Mouse (Mus musculus) adrenal gland, postnatal 14 days (tissue): ENCODE data around the gene Slc24a4. TPM values are rescaled to one million over a fixed set of nuclear protein-coding genes. Genes with fewer than 3 reads are reported as not detected.

Experiments
- DNase-seq: peaks from one replicate; pipeline ENCODE4 v3.0.0; 2021; ENCODE audit warnings: mixed read lengths
- total RNA-seq: library from RNA; stranded (reverse); gene quantifications from 2 replicates; pipeline ENCODE4 v1.2.3, GENCODE M21; 2021

The Slc24a4 gene
- total RNA-seq, 1 experiment from 2014 or later = 0.85 TPM

DNA sequence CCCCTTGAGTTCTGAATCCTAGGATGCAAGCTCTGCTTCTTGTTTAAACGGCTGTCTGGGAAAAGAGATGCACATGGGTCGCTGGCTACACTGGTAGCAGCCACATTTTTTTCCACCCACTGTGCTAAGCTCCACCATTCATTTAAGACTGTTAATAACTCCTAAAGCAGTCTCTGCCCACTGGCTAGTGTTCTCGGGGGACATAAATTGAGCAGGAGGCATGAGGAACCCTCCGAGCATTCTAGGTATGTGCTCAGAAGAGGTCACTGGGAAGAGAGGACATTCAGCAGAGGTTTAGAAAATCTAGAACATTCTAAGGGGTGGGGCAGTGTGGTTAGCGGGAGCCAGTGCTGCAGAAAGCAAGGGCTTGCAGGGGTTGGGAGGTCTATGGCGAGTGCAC is 156.8 kb downstream of the Slc24a4 start:
- DNase-seq = no peak

DNA sequence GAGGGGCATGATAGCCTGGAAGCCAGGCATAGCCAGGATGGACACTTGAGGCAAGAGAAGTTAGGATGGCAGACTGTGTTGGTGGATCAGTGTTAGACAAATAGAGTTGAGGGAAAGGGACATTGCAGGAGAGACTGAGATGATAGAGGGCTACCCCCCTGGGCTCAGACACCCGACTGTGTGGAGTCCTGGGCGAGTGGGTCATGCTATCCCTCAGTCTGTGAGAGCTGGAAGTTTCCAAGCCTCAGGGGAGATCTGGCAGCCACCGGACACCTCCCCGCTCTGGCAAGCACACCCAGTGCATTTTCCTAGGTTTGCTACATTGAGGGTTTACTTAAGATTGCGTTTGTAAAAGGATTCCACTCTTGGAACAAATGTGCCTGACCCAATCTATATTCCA is 157.2 kb downstream of the Slc24a4 start:
- DNase-seq = peak; percentile 36

DNA sequence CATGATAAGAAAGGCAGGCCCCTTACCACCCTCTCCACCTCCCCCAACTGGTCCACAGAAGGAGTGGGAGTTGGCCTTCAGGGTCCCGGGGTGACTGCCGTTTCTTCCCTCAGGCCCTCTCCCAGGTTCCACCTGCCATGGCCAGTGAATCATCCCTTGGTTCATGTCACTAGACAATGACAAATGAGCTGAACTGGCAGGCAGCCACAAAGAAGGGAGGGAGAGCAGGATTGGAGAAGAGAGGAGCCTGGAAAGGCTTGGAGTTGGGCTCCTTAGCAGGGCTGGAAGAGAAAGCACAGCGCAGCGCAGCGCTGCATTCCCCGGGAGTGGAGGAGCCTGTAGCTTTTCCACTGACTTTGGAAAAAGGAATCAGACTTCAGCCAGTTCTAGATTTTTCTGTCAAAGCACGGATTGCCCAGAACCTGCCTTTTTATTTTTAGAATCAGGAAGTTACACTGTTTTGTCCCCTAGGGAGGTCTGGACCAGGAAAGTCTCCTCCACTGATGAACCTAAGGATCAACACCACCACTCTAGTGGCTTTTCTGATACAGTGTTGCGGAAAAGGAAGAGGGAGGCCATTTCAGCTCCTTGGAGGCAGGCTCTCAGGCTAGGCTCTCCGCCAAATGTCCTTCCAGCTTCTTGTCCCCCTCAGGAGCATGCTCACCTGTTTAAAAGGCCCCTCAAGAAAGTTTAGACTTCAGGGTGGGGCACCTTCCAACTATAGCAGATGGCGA is 158.3 kb downstream of the Slc24a4 start:
- DNase-seq = peak; percentile 93

DNA sequence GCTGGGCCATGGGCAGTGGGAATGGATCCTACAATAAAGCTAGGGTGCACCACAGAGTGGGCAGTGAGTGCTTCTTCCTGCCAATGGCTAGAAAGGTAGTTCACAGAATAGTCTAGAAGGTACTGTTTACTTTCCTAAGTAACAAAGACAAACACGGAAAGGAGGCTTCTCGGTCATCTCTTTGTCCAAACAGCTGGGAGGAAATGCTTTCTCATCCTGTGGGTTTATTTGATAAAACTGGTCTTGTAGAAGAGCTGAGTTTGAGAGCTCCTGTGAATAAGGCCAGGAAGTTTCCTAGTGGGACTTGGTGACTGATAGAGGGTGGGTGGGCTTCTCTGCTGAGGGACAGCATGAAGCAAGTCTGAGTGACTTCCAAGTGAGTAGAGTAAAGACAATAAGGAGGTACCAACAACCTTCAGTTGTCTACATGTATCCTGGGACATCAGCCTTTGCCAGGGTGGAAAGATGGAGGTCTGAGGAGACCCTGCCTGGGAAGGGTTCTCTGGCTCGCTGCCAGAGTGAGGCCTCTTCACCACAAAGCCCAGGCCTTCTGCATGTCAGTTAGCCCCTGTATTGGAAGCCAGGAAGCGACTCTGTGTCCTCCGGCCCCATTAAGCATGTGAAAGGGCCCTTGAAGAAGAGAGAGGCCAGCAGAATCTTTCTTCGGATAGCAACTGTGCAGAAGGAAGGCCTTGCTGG is 159.5 kb downstream of the Slc24a4 start:
- no peak for DNase-seq

DNA sequence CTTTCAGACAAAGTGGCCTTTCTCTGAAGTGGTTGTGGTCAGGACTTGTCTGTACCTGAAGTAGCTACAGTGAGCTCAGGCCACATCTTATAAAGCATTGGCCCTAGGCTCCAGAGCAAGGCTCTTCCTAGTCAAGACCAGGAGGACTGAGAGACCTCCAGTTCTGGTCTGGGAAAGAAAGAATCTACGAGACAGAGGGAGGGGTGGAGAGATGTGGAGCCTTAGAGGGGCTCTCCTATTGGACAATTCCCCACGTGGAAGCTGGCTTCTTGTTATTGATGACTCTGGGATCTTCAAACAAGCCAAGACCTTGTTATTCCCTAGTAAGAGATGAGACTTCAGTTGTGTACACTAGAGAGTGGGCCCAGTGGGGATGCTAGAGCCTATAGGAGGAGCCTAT is 160.3 kb downstream of the Slc24a4 start:
- no peak for DNase-seq

DNA sequence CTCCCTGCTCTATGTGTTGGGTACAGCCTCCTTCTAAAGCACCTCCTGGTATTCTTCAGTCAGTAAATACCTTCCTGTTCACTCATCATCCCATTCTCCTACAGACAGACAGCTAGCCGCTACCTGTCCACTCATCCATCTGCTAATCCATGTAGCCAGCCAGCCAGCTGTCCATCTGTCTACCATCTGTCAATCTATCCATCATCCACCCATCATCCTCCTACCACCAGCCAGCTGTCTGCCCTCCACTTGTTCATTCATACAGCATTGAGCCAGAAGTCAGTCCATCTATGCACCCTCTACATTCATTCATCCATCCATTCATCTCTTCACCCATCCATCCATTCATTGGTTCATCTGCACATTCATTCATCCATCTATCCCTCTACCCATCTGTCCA is 161.0 kb downstream of the Slc24a4 start:
- DNase-seq = no peak

DNA sequence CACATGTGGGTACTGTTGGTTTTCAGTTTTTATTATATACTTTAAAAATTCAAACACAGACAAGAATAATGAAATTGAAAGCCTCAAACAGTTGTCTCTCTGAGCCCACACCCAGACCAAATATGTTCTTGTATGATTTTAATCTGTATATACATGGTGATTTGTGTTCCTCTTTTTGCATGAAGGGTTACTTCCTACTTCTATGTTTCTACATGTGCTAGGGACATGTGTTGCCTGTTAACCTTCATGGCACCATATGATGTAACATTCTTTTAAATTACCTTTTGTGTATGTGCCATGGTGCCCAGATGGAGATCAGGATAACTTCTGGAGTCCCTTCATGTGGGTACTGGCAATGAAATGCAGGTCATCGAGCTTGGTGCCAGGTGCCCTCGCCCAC is 162.1 kb downstream of the Slc24a4 start:
- DNase-seq = no peak

DNA sequence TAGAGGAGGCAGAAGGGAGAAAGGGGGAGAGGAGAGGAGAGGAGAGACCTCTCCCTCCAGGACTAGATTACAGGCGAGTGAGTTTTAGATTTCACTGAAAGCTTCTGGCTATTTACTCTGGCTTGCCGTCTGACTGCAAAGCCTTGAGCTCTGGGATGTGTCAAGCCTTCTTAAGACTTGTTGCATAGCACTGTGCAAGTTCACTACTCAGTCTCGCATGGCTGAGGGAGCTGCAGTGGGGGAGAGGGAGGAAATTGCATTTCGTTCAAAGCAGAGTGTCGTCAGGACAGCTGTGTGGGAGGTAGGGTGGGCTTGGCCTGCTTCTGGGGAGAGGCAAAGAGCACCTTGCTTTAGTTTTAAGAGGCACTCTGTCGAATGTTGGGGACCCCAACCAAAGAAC is 163.2 kb downstream of the Slc24a4 start:
- no peak for DNase-seq

DNA sequence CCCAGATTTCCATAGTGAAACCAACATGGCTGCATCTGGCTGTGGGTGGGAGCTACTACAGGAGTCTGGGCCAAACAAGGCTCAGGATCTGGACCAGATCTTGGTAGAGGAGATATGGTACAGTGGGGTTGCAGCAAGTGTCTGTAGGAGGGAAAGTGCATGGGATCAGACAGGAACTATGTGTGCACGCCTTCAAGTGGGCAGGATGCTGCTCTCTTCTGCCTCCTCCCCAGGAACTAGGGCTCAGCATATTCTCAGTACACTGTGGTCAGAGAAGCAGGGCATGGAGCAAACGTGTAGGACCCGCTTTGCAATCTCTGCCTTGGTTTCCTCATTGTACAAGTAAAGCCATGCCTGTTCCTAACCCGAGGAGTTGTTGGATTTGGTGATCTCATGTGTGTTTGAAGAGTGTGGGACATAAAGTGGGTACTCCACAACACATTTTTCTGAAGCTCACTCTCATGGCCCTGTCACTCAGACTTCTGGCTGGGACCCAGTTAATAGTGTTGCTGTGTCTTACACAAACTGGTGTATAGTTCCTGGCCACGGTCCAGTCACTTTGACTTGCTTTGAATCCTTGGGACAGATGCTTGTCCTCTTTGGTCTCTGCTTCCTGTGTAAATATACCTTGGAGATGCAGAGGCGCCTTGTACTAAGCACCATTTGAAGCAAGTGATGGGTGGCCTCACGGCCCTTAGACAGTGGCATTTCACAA is 164.1 kb downstream of the Slc24a4 start:
- DNase-seq = no peak

DNA sequence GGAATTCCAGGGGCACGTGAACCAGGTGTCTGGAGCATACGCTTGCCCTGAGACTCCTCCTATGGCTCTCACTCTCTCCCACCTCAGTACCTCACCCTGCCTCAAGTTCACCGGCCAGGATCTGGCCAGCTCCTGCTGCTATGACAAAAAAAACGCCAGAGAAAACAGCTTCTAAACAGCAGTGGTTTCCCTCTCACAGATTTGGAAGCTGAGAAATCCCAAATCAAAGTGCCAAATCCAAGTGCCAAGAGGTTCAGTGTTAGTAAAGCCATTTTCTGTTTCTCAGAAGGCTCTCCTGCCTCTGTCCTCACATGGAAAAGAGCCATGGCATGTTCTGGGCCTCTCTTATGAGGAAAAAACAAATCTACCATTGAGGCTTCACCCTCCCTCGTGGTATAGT is 166.1 kb downstream of the Slc24a4 start:
- DNase-seq = no peak

DNA sequence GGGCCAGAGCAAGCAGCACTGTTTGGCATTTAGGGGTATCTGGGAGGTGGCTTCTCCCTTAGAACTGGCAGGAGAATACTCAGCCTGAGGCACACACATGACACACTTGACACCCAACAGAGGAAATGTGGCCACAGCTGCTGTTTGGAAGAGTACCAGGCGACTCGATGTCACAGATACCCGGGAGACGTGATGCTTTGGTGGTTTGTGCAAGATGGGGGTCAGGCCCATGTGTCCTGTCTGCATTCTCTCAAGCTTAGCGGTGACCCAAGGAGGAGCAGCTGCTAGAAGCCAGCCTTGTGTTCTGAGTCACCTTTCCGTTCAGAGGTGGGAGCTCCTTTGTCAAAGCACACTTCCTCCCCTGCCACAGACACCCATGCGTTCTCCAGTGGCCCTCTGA is 166.7 kb downstream of the Slc24a4 start:
- peak; percentile 42 for DNase-seq

DNA sequence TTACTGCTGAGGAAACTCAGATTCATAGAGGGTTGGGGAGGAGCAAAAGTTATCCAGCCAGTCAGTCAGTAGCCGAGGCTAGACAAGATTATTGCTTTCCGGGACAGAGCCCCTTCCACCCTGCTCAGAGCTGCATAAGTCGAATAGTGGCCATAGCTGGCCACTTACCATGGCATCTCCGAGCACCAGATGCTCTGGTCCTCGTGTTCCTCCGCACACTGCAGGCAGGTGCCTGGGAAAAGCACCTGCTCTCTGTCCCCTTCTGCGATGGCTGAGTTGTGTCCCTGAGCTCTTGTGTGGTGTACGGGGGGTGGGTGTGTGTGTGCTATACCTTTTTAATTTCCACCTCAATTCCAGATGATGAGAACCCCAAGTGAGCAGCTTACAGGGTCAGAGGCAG is 167.1 kb downstream of the Slc24a4 start:
- no peak for DNase-seq

DNA sequence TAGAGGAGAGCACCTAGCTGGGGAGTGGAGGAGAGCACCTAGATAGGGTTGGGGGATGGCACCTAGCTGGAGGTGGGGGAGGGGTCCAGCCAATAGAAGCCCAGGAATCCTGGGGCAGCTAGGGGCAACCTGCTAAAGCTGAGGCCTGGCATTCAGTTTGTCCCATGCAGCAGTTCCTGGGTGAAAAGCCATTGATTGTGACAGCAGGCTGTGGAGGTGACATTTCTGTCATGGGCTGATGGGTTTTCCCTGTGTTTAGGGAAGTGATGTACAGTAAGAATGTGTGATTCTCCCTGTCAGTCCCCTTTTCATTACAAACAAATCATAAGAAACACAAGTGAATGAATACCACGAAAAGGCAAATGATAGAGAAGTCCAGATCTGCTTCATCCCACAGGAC is 167.8 kb downstream of the Slc24a4 start:
- DNase-seq = no peak

DNA sequence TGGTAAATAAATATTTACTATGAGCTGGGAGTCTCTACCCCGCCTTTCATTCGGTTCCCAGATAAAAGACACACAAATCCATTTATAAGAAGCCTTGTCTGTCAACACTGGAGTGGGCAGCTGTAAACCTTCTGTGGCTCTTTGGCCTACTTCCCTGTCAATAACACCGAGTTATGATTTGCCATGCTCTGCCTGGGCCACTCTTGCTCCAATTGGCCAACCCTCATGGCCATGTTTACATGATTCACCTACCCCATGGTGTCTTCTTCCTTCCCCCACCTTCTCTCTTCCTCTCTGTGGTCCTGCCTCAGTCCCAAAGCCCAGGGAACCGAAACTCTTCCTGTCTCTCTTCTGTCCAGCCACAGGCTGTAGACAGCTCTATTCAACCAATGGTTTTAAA is 168.4 kb downstream of the Slc24a4 start:
- no peak for DNase-seq

DNA sequence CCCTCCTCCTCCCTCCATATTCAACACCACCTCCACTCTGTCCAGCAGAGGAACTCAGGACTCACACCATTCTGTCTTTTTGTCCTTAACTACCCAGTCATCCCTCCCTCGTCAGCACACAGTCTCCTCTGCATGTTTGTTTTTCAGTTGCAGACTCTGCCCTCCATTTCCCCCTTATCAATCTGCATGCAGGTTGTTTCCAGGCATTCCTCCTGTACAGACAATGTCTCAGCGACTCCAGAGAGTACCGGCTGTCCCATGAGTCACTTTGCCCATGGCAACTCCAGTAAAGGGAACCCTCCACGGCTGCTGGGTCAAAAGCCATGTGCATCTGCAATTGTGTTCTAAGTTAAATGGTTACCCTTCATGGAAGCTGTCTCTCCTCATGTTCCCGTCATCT is 170.7 kb downstream of the Slc24a4 start:
- no peak for DNase-seq

DNA sequence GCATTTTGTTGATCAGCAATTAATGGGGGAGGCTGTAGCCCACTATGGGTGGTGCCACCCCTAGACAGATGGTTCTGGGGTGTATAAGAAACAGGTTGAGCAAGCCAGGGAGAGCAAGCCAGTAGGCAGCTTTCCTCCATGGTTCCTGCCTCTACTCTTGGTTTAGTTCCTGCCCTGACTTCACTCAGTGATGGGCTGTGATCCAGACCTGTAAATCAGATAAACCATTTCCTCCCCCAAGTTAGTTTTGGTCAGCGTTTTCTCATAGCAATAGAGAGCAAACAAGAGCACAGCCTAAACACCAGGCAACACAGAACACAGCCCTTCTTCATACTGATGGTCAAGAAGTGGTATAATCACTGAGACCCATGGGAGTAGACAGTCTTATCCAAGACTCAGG is 173.1 kb downstream of the Slc24a4 start:
- no peak for DNase-seq

DNA sequence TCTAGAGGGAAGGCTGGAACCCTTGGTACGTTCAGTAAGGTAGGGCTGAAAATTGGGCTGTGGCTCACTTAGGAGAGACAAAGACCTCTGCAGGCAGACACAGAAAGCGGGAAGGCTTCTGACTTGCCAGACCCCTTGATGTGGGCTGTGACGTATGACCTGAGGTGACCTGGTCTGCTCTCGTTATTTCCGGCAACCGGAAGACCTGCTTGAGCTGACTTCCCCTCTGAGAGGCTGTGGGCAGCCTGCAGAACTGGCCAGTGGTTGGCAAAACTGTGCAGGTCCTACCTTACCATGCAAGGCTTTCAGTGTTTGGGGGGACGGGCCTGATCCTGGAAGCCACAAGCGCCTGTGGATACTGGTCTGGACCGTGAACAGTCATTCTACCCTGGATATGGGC is 173.8 kb downstream of the Slc24a4 start:
- peak; percentile 53 for DNase-seq

DNA sequence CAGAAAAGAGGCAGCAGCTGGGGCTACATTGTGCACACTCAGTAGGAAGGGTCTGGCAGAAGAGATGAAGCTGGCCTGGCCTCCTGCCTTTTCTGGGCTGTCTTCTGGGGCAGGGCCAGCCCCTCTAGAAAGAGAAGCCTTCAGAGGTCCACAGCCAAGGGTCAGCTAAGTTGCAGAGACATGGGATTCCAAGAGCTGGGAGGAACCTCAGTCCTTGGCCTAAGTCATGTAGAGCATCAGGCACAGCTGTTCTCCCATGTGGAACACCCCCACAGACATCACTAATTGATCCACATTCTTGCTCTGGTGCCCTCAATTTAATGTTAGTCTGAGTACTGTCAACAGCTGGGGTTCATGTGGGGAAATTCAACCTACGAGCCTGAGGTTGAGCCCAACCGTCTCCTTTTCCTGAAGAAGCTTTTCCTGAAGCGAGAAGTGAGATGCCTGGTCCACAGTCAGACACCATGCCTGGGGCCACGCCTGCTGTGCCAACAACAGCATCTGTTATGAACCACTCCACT is 174.4 kb downstream of the Slc24a4 start:
- peak; percentile 30 for DNase-seq

DNA sequence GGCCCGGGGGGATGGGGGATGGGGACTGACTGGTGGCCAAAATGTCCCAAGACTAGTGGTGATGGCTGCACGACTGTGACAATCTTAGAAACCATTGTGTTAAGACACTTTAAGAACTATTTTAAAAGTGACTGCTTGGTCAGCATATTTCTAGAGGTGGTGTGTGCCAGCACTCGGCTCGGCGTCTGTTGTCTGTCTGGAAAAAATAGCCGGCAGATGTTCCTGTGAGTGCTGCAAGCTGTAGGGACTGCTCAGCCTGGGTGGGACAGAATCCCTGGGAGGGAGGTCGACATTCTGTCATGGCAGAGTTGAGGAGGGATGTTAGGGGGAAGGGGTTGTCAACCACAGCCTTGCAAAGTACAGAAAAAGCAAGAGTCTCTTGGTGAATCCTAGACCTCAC is 175.3 kb downstream of the Slc24a4 start:
- no peak for DNase-seq

DNA sequence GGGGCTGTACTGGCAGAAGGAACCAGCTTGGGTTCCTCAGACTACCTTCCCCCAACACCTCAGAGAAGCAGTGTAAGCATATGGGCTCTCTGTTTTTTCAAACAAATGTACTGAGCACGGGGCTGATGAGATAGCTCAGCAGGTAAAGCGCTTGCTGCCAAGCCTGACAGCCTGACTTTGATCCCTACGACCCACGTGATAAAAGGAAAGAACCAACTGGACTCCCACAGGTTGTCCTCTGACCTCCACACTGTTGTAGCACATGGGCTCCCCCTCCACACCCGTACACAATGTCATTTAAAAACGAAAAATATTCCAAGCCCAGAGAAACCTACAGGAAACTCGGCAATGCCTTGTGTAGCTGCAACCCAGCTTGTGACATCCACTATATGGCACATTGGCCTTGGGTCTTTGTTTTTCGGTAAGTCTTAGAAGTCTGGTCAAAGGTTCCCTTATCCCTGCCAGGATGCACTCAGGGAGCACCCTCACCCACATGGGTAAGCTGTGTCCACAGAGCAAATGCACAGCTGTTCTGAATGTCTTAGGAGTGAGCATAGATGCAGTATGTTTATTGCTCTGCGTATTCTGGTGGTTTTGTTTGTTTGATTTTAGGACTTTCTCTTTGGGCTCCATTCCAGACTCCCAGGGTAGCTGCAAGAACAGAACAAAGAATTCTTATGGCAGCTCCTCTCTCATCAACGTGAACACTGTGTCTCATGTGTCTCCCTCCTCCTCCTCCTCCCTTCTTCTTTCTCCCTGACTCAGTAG is 176.7 kb downstream of the Slc24a4 start:
- DNase-seq = no peak

DNA sequence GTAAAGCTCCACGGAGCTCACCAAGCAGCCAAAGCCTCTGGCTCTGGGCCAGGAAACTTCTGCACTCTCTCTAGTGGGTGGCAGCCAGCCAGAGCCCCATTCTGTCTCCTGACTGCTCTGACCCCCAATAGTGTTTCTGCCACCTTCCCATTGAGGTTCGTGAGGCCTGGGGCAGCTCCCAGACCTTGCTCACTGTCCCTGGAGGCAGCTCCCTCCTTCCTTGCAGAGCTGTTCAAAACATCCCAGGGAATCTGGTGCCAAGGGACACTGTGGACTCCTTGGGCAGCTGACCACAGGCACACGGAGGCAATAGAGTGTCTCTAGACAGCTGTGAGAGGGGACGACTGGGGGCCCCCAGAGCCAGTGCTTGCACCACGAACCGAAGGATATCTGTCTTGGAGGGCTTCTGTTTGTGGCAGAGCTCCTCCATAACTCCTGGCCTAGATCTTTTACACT is 179.5 kb downstream of the Slc24a4 start:
- DNase-seq = peak; percentile 68

DNA sequence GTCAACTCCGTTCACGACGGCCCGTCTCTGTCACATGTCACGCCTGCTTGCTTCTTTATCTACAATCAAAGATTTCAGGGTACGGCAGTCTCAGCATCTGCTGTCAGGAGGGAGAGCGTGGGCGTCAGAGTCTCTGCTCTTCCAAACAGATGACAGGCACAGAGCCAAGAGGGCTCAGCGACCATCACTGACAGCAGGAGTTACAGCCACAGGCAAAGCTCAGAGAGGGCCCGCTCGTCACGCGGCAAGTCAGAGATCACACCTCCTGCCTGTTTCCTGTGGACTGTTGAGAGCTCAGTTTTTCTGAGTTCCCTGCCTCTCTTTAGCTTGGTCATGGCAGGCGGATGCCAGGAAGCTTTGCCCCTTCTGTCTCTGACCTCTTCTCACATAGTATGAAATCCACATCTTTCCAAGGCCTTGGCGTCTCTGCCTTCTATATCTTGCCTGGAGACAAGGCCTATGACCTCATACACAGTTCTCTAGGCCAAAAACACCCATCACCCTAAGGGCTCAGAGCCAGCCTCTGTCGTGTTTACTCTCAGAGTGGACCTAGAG is 180.0 kb downstream of the Slc24a4 start:
- peak; percentile 72 for DNase-seq
